In the genomic region with DNA sequence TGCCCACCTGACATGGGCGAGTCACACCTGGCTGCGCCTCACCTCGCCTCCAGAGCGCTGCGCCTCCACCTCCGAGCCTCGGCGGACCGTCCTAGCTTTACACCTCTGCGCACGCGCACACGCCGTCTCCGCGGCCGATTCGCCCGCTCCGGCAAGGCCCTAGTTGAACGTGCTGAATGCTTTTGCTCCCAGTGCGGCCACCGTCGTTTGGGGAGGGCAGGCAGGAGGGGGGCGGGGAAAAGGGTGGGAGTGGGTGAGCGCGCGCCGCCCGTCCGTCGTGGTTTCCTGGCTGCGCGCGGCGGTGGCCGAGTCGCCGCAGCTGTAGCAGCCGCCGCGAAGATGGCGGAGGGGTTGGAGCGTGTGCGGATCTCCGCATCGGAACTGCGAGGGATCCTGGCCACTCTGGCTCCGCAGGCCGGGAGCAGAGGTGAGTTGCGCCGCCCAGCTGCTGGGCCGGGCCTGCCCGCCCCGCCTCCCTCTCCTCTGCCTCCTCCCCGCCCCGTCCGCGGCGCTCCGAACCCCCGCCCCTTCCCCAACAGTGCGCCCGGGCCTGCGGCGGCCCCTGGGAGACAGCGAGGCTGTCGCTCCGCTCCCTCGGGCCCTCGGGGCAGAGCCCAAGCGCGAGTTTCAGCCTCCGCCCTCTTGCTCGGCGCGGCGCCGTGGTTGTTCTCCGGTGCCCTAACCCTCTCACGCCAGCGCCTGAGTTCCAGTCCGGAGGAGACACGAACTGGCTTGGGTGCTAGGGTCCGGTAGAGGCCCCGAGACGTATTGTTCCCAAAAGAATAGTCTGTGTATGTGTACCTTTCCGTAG, we compare ENCODE assay signal across 8 mouse cellular contexts. TPM values are rescaled to one million over a fixed set of nuclear protein-coding genes. Genes with fewer than 3 reads are reported as not detected.
DNase-seq lines count a peak whose midpoint lies in the region; ATAC-seq lines count a peak whose summit lies in the region.

A gene (plus strand): TSS at position 247 of the 811 bp plus-strand sequence.
A gene (minus strand): TSS at position 372 of the 811 bp plus-strand sequence.

- under 1% methylated on average over 86 of the region's 88 CpGs for WGBS in forebrain, embryonic 14.5 days
- WGBS in neural tube, embryonic 15.5 days = under 1% methylated on average over 72 of the region's 88 CpGs

- H3K27me3 ChIP-seq in forebrain, embryonic 14.5 days (replicated peaks; ENCODE audit: control insufficient read depth, insufficient read depth, low read length) = no peaks in the 10 kb centered on the region
- no peaks in the 10 kb centered on the region for H3K27me3 ChIP-seq in neural tube, embryonic 15.5 days (replicated peaks)

- peak; percentile 96 for ATAC-seq in forebrain, embryonic 14.5 days
- peak; percentile 94 for ATAC-seq in neural tube, embryonic 15.5 days (ENCODE audit: low FRiP score)

- H3K27ac ChIP-seq in forebrain, embryonic 14.5 days (ENCODE audit: low read depth, low read length) = peak within 1 kb of the TSS; percentile 98
- peak within 1 kb of the TSS; percentile 99 for H3K27ac ChIP-seq in neural tube, embryonic 15.5 days (replicated peaks)

- peaks cover 13% of the 10 kb centered on the region; the same call in 1 of the 2 replicates for H3K36me3 ChIP-seq in forebrain, embryonic 14.5 days (ENCODE audit: control insufficient read depth, insufficient read depth, low read length)
- peaks cover 13% of the 10 kb centered on the region for H3K36me3 ChIP-seq in neural tube, embryonic 15.5 days

- peaks cover 13% of the 10 kb centered on the region for H3K4me1 ChIP-seq in forebrain, embryonic 14.5 days (ENCODE audit: control insufficient read depth, insufficient read depth, low read length)
- H3K4me1 ChIP-seq in neural tube, embryonic 15.5 days = peaks cover 24% of the 10 kb centered on the region

- peak; percentile 98 for DNase-seq in ES-CJ7 (ENCODE audit: low read depth, low spot score)
- peak; percentile 92 for DNase-seq in cerebellum, adult 11 months
- peak; percentile 98 for DNase-seq in forebrain, embryonic 14.5 days (ENCODE audit: low spot score)
- DNase-seq in heart, postnatal 14 days = peak; percentile 93 to 95
- peak; percentile 91 for DNase-seq in layer of hippocampus, adult 11-12 months (ENCODE audit: low spot score)
- peak; percentile 93 to 96 for DNase-seq in lung, adult 18-20 months
- peak; percentile 96 for DNase-seq in testis, postnatal 14 days (ENCODE audit: low spot score)

- peak within 1 kb of the TSS; percentile 87 for H3K4me3 ChIP-seq in forebrain, embryonic 14.5 days (ENCODE audit: low read depth, low read length)
- peak within 1 kb of the TSS; percentile 96 for H3K4me3 ChIP-seq in neural tube, embryonic 15.5 days (replicated peaks)

- peak within 1 kb of the TSS; percentile 73 for H3K4me2 ChIP-seq in forebrain, embryonic 14.5 days (ENCODE audit: low read length)
- H3K4me2 ChIP-seq in neural tube, embryonic 15.5 days = peak within 1 kb of the TSS; percentile 64

- intact Hi-C loops in heart, postnatal 14 days (cut with DNase I) = no loop called here

- no peaks in the 10 kb centered on the region for H3K9me3 ChIP-seq in forebrain, embryonic 14.5 days (replicated peaks; ENCODE audit: control insufficient read depth, low read length)
- no peaks in the 10 kb centered on the region for H3K9me3 ChIP-seq in neural tube, embryonic 15.5 days (replicated peaks)

- H3K9ac ChIP-seq in forebrain, embryonic 14.5 days (ENCODE audit: low read length) = peak within 1 kb of the TSS; percentile 90
- H3K9ac ChIP-seq in neural tube, embryonic 15.5 days (replicated peaks) = peak within 1 kb of the TSS; percentile 92

RNA-seq across cellular contexts. Expression of the first gene that starts in this region (rescaled TPM):
- polyA plus RNA-seq in forebrain, embryonic 14.5 days (2014; fragmentation: Nextera tagmentation; extraction: Ambion mirVana) = 12.9 and 13.7 TPM in 2 replicates
- 10 to 100 TPM; 19.2 to 20.9 TPM for total RNA-seq in heart, postnatal 14 days (2021)
- 13.3 and 14.3 TPM in 2 replicates for polyA plus RNA-seq in neural tube, embryonic 15.5 days (2015; fragmentation: Nextera tagmentation; extraction: Ambion mirVana)

RNA-seq across cellular contexts. Expression of the second gene that starts in this region (rescaled TPM):
- polyA plus RNA-seq in forebrain, embryonic 14.5 days (2014; fragmentation: Nextera tagmentation; extraction: Ambion mirVana) = 45.9 and 56.0 TPM in 2 replicates
- total RNA-seq in heart, postnatal 14 days (2021) = 10 to 100 TPM; 31.5 to 34.3 TPM
- polyA plus RNA-seq in neural tube, embryonic 15.5 days (2015; fragmentation: Nextera tagmentation; extraction: Ambion mirVana) = 38.0 and 38.1 TPM in 2 replicates

Comparison
In these comparisons a context has a peak if more than half of its experiments do, and no peak if none do; other contexts are left out.
1. Peak in every context shown above with its lines: DNase-seq, ATAC-seq, H3K4me3 ChIP-seq and H3K27ac ChIP-seq.